Mouse (Mus musculus) limb, embryonic 13.5 days (tissue): ENCODE results near the gene Ablim1. TPM values are rescaled to one million over a fixed set of nuclear protein-coding genes. Genes with fewer than 3 reads are reported as not detected.
A peak's percentile ranks its signal among the peaks of the same experiment; 100 is the strongest.

Experiments
- ATAC-seq: fragments of 200-750 bp; cut with Nextera tagmentation; 2 replicates; pipeline ENCODE4 v1.8.0; 2017; ENCODE audit warnings: low read depth, moderate number of reproducible peaks, moderate TSS enrichment; ENCODE audit not compliant: low FRiP score
- H3K27ac ChIP-seq: fragments of 300-500 bp; sonication (generic); 2 replicates; pipeline ENCODE4 v1.5.1; 2015; ENCODE audit warnings: inconsistent platforms, mild to moderate bottlenecking, moderate library complexity
- H3K27me3 ChIP-seq: fragments of 300-500 bp; sonication (generic); 2 replicates; pipeline ENCODE4 v1.6.1; 2015; ENCODE audit warnings: mild to moderate bottlenecking, inconsistent platforms
- H3K36me3 ChIP-seq: fragments of 300-500 bp; sonication (generic); 2 replicates; pipeline ENCODE4 v1.6.1; 2015; ENCODE audit warnings: inconsistent platforms, mild to moderate bottlenecking, moderate library complexity
- H3K4me1 ChIP-seq: fragments of 300-500 bp; sonication (generic); 2 replicates; pipeline ENCODE4 v1.6.1; 2015; ENCODE audit warnings: inconsistent platforms
- H3K4me2 ChIP-seq: fragments of 300-500 bp; sonication (generic); replicated peaks from 2 replicates; pipeline ENCODE4 v1.6.1; 2015; ENCODE audit warnings: inconsistent platforms, mild to moderate bottlenecking, moderate library complexity
- H3K4me3 ChIP-seq: fragments of 300-500 bp; sonication (generic); 2 replicates; pipeline ENCODE4 v1.5.1; 2015; ENCODE audit warnings: moderate library complexity, mild to moderate bottlenecking, inconsistent platforms
- H3K9ac ChIP-seq: fragments of 300-500 bp; sonication (generic); 2 replicates; pipeline ENCODE4 v1.6.1; 2015; ENCODE audit warnings: mild to moderate bottlenecking, inconsistent platforms
- H3K9me3 ChIP-seq: fragments of 300-500 bp; sonication (generic); 2 replicates; pipeline ENCODE4 v1.6.1; 2016; ENCODE audit warnings: inconsistent platforms
- WGBS: fragments of 180-500 bp; shearing (Covaris S2); methylation state at CpG from one replicate; pipeline ENCODE4 v1.1.7; 2015; 5-methylcytosine and 5-hydroxymethylcytosine counted together
- polyA plus RNA-seq: library from polyadenylated mRNA; unstranded; fragments of >200 nt; fragmentation: Nextera tagmentation; extraction: Ambion mirVana; gene quantifications from 2 replicates; pipeline ENCODE4 v1.2.1, GENCODE M21; 2015

Ablim1 gene
- polyA plus RNA-seq, 1 experiment from 2014 or later, result 34.0 TPM

- Histone ChIP-seq H3K36me3 (no peaks in the 10 kb centered on the region), H3K4me1 (peaks cover 6% of the 10 kb centered on the region; the same call in 1 of the 2 replicates), H3K4me2 (no peak overlapping the region), H3K4me3 (no peak overlapping the region), H3K27me3 (no peaks in the 10 kb centered on the region), H3K9ac (no peak overlapping the region), H3K27ac (no peak overlapping the region), H3K9me3 (no peaks in the 10 kb centered on the region)
- no peak for ATAC-seq
- WGBS, result 52% methylated on average over 15 of the region's 15 CpGs
These were observed 297.5 kb downstream of the Ablim1 start for GRCm38 (mm10) chr19:57016995-57017784.

DNA sequence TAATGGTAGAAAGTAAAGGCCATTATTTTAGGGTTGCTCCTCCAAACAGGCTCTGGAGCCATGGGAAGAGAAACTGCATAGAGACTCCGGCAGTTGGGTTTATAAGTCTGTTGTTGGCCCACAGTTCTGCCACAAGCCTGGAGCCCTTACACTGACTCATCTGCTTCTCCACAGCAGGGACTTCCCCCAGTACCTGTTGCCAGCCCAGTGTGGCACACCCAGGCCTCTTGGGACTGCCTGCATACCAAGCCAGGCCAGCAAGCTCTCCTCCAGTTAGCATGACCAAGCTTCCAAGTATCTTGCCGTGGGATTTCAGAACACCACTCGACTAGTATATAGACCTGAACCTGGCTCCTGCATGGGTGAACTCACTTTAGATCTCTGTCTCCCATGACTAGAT is 299.9 kb downstream of the Ablim1 start:
- peaks cover 20% of the 10 kb centered on the region for H3K4me1 ChIP-seq
- no peak overlapping the region for H3K4me2 ChIP-seq
- no peaks in the 10 kb centered on the region for H3K27me3 ChIP-seq
- no peaks in the 10 kb centered on the region for H3K36me3 ChIP-seq
- no peak overlapping the region for H3K27ac ChIP-seq
- ATAC-seq, result no peak
- WGBS, result 84% methylated on average over 3 of the region's 3 CpGs
- H3K9ac ChIP-seq, result no peak overlapping the region
- H3K4me3 ChIP-seq, result no peak overlapping the region
- no peaks in the 10 kb centered on the region for H3K9me3 ChIP-seq

GRCm38 (mm10) chr19:57013271-57013677 is 301.4 kb downstream of the Ablim1 start:
- Histone ChIP-seq H3K9me3 (no peaks in the 10 kb centered on the region), H3K4me1 (peaks cover 27% of the 10 kb centered on the region), H3K27me3 (peaks cover 7% of the 10 kb centered on the region), H3K4me2 (no peak overlapping the region), H3K4me3 (no peak overlapping the region), H3K9ac (no peak overlapping the region), H3K27ac (no peak overlapping the region), H3K36me3 (no peaks in the 10 kb centered on the region)
- no peak for ATAC-seq
- 69% methylated on average over 6 of the region's 6 CpGs for WGBS

GRCm38 (mm10) chr19:57012068-57012467 is 302.7 kb downstream of the Ablim1 start:
- ATAC-seq, result no peak

GRCm38 (mm10) chr19:57010064-57010463 is 304.7 kb downstream of the Ablim1 start:
- peaks cover 31% of the 10 kb centered on the region for H3K27me3 ChIP-seq

More at GRCm38 (mm10) chr19:57012068-57012467, 302.7 kb downstream of the Ablim1 start:
- 68% methylated on average over 3 of the region's 3 CpGs for WGBS
- no peaks in the 10 kb centered on the region for H3K36me3 ChIP-seq
- H3K4me2 ChIP-seq, result no peak overlapping the region
- peaks cover 19% of the 10 kb centered on the region for H3K27me3 ChIP-seq
- peaks cover 39% of the 10 kb centered on the region for H3K4me1 ChIP-seq
- no peaks in the 10 kb centered on the region for H3K9me3 ChIP-seq
- no peak overlapping the region for H3K9ac ChIP-seq
- H3K4me3 ChIP-seq, result no peak overlapping the region
- H3K27ac ChIP-seq, result no peak overlapping the region

DNA sequence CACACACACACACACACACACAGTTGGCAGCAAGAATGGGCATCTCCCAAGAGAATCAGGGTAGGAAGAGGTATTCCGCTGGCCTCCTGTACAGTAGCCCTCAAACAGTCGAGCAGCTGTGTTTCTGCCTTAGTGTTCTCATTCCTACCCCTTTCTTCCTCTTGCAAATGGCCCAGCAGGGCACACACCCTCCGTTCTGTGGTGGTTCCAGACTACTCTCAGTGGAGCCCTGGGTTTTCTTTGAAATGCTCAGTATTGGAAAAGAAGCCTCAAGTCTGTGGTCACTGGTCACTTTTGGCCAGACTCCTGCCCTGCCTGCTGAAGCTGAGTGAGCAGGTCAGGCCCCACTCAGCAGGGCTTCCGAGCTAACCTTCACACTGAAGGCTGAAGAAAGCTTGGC is 305.1 kb downstream of the Ablim1 start:
- Histone ChIP-seq H3K27ac (no peak overlapping the region; the same call in 1 of the 2 replicates), H3K36me3 (no peaks in the 10 kb centered on the region), H3K4me2 (no peak overlapping the region), H3K9me3 (no peaks in the 10 kb centered on the region), H3K27me3 (peaks cover 31% of the 10 kb centered on the region), H3K4me3 (no peak overlapping the region), H3K4me1 (peaks cover 38% of the 10 kb centered on the region), H3K9ac (no peak overlapping the region)
- ATAC-seq, result no peak
- WGBS, result 39% methylated on average over 4 of the region's 4 CpGs

More at GRCm38 (mm10) chr19:57010064-57010463, 304.7 kb downstream of the Ablim1 start:
- Histone ChIP-seq H3K27ac (no peak overlapping the region; the same call in 1 of the 2 replicates), H3K36me3 (no peaks in the 10 kb centered on the region), H3K4me2 (no peak overlapping the region), H3K9ac (no peak overlapping the region), H3K4me3 (no peak overlapping the region), H3K4me1 (peaks cover 38% of the 10 kb centered on the region), H3K9me3 (no peaks in the 10 kb centered on the region)
- ATAC-seq, result no peak
- 20% methylated on average over 4 of the region's 4 CpGs for WGBS

GRCm38 (mm10) chr19:57007781-57008710 is 306.7 kb downstream of the Ablim1 start, which contains the start of gene Afap1l2:
Afap1l2 (minus strand) TSS chr19:57008228.
- peak within 1 kb of the TSS; percentile 98 for H3K4me2 ChIP-seq
- H3K4me3 ChIP-seq, result peak within 1 kb of the TSS; percentile 61
- H3K9me3 ChIP-seq, result no peaks in the 10 kb centered on the region
- H3K9ac ChIP-seq, result peak within 1 kb of the TSS; percentile 74
- no peak within 1 kb of the TSS for H3K27ac ChIP-seq
- peaks cover 51% of the 10 kb centered on the region for H3K4me1 ChIP-seq
- peaks cover 31% of the 10 kb centered on the region for H3K27me3 ChIP-seq
- peak; percentile 54 for ATAC-seq
- H3K36me3 ChIP-seq, result no peaks in the 10 kb centered on the region
- WGBS, result 3% methylated on average over 68 of the region's 68 CpGs

- peaks cover 31% of the 10 kb centered on the region for H3K27me3 ChIP-seq
- peak overlapping the region; percentile 61 for H3K4me3 ChIP-seq
- H3K4me1 ChIP-seq, result peaks cover 54% of the 10 kb centered on the region
- WGBS, result 69% methylated on average over 16 of the region's 16 CpGs
- H3K27ac ChIP-seq, result no peak overlapping the region
- ATAC-seq, result no peak
- H3K36me3 ChIP-seq, result no peaks in the 10 kb centered on the region
- no peak overlapping the region for H3K9ac ChIP-seq
- H3K9me3 ChIP-seq, result no peaks in the 10 kb centered on the region
- H3K4me2 ChIP-seq, result peak overlapping the region; percentile 98
These were observed 307.4 kb downstream of the Ablim1 start for GRCm38 (mm10) chr19:57007291-57007690.

DNA sequence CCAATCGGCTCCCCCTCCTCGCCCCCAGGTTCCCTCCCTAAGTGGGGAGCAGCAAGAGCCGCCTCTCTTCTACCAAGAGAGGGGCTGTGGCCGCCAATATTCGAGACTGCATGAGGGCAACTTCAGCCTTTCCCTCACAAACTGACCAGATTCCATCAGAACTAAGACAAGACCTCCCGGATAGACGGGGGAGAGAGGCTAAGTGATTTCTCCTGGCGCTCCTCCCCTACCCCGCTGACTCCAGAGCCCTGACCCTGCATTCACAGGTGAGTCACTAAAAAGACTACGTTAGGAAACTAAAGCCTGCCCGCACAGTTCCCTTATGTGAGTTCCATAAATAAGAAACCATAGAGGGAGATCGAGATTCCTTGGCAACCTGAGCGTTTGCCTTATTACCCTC is 307.9 kb downstream of the Ablim1 start:
- H3K4me1 ChIP-seq, result peaks cover 58% of the 10 kb centered on the region
- H3K4me2 ChIP-seq, result peak overlapping the region; percentile 98; the same call in 1 of the 2 replicates
- no peak for ATAC-seq
- H3K9me3 ChIP-seq, result no peaks in the 10 kb centered on the region
- H3K4me3 ChIP-seq, result no peak overlapping the region
- H3K27ac ChIP-seq, result no peak overlapping the region
- no peak overlapping the region for H3K9ac ChIP-seq
- no peaks in the 10 kb centered on the region for H3K36me3 ChIP-seq
- 62% methylated on average over 13 of the region's 13 CpGs for WGBS
- peaks cover 31% of the 10 kb centered on the region for H3K27me3 ChIP-seq

DNA sequence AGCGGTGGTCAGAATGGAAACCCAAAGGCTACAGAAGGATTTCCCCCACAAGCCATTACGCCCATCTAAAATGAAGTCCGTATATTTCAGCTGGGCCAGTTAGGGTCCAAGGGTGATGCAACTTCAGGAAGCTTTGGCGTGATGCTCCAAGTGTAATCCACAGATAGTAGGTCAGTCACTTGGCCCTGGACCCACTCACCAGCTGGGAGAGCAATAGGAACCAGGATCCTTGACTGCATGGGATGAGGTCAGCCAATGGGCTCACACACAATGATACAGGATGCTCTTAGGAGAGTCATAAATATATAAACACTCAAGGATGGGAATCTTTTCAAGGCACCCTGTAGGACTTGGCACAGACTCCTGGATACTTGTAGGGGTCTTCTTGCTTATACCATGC is 309.7 kb downstream of the Ablim1 start:
- Histone ChIP-seq H3K4me1 (peaks cover 51% of the 10 kb centered on the region), H3K36me3 (no peaks in the 10 kb centered on the region), H3K27ac (no peak overlapping the region), H3K27me3 (peaks cover 31% of the 10 kb centered on the region), H3K9ac (no peak overlapping the region), H3K4me3 (no peak overlapping the region), H3K9me3 (no peaks in the 10 kb centered on the region), H3K4me2 (no peak overlapping the region)
- no peak for ATAC-seq
- 95% methylated on average over 4 of the region's 4 CpGs for WGBS

- 21% methylated on average over 7 of the region's 7 CpGs for WGBS
- no peak overlapping the region for H3K9ac ChIP-seq
- no peaks in the 10 kb centered on the region for H3K36me3 ChIP-seq
- no peak overlapping the region for H3K4me3 ChIP-seq
- H3K4me2 ChIP-seq, result peak overlapping the region; percentile 9; the same call in 1 of the 2 replicates
- no peak overlapping the region for H3K27ac ChIP-seq
- H3K27me3 ChIP-seq, result peaks cover 25% of the 10 kb centered on the region
- no peaks in the 10 kb centered on the region for H3K9me3 ChIP-seq
- peaks cover 59% of the 10 kb centered on the region for H3K4me1 ChIP-seq
- no peak for ATAC-seq
These were observed 311.3 kb downstream of the Ablim1 start for GRCm38 (mm10) chr19:57003460-57003810.
